Mouse (Mus musculus): Measurements from ENCODE around the gene Ift122.
A peak's percentile ranks its signal among the peaks of the same experiment; 100 is the strongest.

Ift122 gene

DNA sequence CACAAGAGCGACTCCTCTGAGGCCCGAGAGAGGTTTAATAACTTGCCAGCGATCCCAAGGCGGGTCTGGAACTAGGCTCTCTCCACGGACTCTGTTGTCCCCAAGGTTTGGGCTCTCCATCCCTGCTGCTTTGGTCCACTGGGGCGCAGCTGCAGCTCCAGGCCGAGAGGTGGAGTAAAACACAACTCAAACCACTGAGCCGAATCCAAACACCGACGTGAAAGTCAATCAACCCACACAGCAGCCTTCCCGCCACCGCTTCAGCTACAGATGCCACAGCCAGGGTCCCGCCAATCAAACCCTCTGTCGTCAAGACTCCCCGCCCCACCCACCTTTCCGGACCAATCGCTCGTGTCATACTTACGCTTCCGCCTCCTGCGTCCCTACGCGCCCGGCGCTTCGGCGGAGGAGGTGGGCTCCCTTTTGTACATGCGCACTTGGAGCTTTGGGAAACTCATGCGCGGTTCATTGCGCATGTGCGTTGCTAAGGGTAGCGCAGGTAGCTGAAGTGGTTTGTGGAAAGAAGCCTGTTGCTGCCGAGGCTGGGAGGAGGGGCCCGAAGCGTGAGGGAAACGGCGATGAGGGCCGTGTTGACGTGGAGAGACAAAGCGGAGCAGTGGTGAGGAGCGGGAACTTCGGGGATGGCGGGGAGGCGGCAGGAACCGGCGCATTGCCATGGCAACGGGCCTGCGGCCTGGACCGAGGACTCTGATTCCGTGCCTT, at the start of gene Ift122, which contains the start of gene Mbd4:
TSS of gene Ift122 (plus strand) at position 380 of the 723 bp plus-strand sequence.
TSS of gene Mbd4 (minus strand) at position 281 of the 723 bp plus-strand sequence.
- peak; percentile 99 for DNase-seq (ENCODE audit: low spot score)

GRCm38 (mm10) chr6:115803541-115804382, 49.5 kb upstream of the Ift122 start:
- peak; percentile 83 for DNase-seq (ENCODE audit: low spot score)

DNA sequence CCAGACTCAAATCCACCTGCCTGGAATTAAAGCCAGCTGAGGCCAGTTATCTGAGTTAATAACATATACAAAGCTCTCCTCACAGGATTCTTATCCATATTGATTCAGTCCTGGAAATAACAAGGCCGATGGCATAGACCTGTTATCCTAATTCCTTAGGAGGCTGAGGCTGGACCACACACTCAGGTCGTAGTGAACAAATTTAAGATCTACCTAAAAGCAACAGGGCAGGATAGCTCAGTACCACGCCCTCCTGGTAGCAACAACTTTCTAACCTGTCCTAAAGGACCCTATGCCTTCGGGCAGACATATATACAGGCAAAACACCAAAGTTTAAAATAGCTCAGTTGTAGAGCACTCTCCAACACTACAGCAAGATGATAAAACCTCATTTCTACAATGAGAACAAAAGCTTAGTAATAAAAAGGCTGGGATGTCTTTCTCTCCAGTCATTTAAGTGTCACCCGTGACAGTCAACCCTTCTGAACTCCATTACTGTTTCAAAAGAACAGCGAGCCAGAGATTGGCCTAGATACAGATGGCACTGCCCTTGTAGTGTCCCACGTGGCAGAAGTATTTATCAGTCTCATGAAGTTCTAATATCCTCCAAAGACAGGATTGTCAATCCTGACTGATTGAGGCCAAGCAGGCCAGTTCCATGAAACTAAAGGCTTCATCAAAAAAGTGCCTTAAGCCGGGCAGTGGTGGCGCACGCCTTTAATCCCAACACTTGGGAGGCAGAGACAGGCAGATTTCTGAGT, 48.7 kb upstream of the Ift122 start:
- no peak for DNase-seq (ENCODE audit: low spot score)

DNA sequence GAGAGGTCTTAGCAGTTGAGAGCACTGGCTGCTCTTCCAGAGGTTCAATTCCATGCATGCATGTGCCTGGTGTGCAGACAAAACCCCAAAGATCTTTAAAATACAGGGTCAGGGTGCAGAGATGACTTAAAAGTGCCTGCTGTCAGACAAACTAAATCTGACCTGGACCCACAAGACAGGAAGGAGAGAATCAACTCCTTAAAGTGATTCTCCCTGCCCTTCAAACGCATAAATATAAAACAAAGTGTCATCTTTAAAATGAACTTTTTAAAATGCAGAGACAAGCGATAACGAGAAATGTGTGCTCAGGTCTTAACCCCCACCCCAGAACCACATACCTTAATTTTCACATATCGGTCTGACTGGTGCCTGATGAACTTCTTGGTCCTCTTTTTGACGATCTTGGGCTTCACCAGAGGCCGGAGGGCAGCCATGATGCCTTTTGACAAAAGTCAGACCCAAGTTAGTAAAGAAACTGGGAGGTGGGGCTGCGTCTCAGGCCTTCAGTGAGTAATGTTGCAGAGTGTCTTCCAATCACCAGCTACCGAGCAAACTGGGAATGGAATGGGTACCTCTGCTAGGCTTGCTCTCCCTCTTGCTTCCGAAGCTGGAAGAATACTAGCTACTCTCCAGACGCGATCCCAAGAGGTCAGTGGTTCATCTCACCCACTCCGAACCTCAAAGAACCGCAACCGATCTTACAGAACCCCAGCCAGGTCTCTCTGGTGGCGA, 45.6 kb upstream of the Ift122 start:
- peak; percentile 33 for DNase-seq (ENCODE audit: low spot score)

GRCm38 (mm10) chr6:115808196-115808487, 45.1 kb upstream of the Ift122 start:
- no peak for DNase-seq (ENCODE audit: low spot score)

GRCm38 (mm10) chr6:115808488-115809231, 44.6 kb upstream of the Ift122 start, which contains the start of gene Rpl32:
TSS of gene Rpl32 (minus strand) at chr6:115808747.
- peak; percentile 92 for DNase-seq (ENCODE audit: low spot score)

DNA sequence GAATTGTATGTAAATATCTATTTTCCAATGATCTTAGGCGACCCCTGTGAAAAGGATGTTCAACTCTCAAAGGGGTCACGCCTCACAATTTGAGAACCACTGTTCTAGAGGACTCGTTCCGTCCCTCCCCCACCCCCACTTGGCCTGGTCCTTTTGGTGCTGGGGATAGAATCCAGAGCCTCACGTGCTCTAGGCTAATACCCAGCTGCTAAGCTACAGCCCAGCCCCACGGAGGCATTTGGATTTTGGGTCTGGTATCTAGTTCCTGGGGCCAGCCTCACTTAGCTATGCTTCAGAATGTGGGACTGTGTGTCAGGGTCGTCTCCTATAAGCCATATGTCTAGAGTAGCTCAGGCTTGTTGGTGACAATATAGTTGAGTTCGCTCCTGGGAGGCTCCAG, 41.7 kb upstream of the Ift122 start:
- no peak for DNase-seq (ENCODE audit: low spot score)

DNA sequence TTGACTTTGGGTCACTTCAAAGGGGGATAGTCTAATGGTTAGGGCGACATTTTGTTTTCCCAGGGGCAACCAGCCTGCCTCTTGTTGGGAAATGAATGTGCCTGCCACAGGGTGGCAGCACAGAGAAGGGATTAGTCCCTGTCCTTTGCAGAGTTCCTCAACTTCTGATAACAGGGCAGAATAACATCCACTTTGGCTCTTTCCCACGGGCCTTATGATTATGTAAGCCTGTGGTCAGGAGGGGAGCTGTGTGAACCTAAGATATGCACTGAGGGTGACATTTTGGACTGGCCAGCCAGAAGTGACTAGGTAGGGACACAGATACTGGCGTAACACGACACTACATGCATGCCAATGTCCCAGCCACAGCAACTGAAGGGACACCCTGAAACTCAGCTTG, 39.2 kb upstream of the Ift122 start:
- peak; percentile 57 for DNase-seq (ENCODE audit: low spot score)

DNA sequence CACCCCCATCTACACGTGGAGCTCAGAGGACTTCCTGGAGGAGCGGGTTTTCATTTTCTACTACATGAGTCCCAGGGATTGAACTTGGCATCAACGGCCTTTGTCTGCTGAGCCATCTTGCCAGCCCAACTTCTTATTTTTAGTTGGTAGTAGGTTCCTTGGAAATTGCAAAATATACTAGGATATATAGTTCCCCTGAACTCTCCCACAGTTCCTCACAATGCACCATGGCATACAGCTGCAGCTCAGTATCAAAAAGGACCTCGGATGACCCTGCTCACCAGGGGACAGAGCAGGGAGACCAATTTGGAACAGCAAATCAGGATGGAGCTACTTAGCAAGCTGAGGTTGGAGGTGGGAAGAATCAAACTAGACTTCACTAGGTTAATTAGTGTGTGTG, 38.2 kb upstream of the Ift122 start:
- no peak for DNase-seq (ENCODE audit: low spot score)

DNA sequence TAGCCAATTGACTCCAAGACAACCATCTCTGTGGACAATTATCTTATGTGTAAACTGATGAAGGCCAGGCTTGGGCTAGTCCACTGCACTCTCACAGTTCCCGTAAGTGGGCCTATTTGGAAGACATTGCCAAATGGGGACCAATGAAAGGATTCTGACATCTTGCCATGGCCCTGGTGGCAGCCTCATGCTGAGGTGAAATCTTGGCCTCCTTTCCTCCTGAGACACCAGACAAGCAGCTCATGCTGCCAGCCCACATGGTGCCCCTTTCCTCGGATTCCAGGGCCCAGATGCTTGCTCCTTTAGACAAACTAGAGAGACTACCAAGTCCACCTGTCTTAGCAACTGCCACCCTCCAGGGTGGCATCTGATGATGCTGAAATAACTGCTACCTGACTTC, 35.1 kb upstream of the Ift122 start:
- no peak for DNase-seq (ENCODE audit: low spot score)

GRCm38 (mm10) chr6:115821216-115821993, 31.9 kb upstream of the Ift122 start:
- no peak for DNase-seq (ENCODE audit: low spot score)

DNA sequence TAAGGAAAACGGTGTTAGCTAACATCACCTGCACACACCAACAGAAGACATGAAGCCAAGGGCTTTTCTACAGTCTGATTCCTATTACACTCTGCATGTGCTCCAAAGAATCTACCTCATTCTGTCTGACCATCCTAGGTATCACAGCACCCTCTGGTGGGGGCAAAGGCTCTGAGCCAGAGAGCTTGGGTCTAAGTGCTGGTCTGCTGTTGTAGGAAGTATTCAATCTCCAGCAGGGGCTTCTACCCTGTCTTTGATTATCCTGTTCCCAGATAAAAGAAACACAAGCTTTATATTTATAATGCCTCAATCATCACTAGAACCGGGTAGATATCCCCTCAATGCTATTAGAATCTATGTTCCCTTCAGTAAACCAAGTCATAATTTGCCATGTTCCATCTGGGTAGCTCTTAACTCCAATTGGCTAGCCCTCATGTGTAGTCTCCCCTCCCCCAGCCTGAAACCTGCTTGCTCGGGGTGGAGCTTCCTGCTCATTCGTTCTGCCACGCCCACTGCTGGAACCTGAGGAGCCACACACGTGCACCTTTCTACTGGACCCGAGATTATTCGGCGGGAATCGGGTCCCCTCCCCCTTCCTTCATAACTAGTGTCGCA, 29.3 kb upstream of the Ift122 start:
- peak; percentile 93 for DNase-seq (ENCODE audit: low spot score)

- DNase-seq (ENCODE audit: low spot score), result no peak
These were observed 22.3 kb upstream of the Ift122 start for GRCm38 (mm10) chr6:115830779-115831601.

DNA sequence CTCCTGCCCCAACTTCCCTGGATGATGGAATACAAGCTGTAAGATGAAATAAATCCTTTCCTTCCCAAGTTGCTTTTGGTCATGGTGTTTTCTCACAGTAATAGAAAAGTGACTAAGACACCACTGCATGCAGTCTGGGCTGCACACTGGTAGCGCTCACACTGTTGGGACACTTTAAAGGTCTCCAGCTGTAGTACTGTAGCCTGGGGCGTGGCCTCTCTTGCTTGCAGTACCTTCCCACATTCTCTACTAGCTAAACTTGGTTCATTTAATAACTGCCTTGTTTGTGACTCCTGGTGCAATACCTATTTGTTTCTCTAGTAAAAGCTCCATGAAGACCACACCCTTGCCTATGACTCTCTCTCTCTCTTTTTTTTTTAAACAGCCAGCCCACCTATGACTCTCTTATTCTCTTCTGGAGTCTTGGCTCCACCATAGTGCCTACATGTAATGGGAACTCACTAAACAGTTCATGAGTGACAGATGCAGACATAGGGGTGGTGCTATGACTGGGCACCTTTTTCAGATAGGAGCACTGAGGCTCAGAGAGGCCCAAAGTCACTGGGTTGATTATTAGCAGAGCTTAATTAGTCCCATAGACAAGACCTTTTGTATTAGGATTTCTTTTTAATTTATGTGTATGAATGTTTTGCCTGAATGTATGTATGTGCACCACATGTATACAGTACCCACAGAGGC, 21.0 kb upstream of the Ift122 start:
- no peak for DNase-seq (ENCODE audit: low spot score)

DNA sequence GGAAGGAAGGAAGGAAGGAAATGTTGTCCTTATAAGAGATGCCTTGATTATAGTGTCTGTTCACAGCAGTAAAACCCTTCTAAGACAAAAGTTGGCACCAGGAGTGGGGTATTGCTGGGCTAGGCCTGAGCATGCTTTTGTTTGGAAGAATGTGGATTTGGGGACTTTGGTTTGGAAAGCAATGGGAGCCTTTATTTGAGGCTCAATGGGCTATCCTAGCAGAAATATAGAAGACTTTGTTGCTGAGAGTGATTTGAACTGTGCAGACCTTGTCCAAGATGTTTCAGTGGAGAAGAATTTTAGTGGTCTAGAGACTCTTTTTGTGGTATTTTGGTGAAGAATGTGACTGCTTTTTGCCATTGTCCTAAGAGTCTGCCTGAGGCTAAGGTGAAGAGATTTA, 19.4 kb upstream of the Ift122 start:
- no peak for DNase-seq (ENCODE audit: low spot score)

GRCm38 (mm10) chr6:115838161-115838597, 15.1 kb upstream of the Ift122 start, which contains the start of gene Efcab12:
TSS of gene Efcab12 (minus strand) at chr6:115838412.
- DNase-seq (ENCODE audit: low spot score), result no peak

- DNase-seq (ENCODE audit: low spot score), result no peak
These were observed 14.5 kb upstream of the Ift122 start for GRCm38 (mm10) chr6:115838745-115839144.

- no peak for DNase-seq (ENCODE audit: low spot score)
These were observed 8.3 kb upstream of the Ift122 start for GRCm38 (mm10) chr6:115845006-115845405.
